Mouse (Mus musculus) heart, adult 18-20 months (tissue): ENCODE results near the gene Slc38a2. TPM values are rescaled to one million over a fixed set of nuclear protein-coding genes. Genes with fewer than 3 reads are reported as not detected.

Source experiments
- total RNA-seq, 2 experiments: library from RNA; stranded (reverse); gene quantifications; 2 replicates each; pipeline ENCODE4 v1.2.3; 2021

Slc38a2 gene
- total RNA-seq, 2 experiments from 2014 or later, result 194 to 206 TPM

Other genes starting within 250 kb of the Slc38a2 start
- gene Scaf11, start 238.9 kb downstream of the Slc38a2 start, total RNA-seq, result 10 to 100 TPM; 43.9 to 49.4 TPM
- gene Slc38a1, start 56.8 kb downstream of the Slc38a2 start, total RNA-seq, result 10 to 100 TPM in 1 of 2 experiments, 1 to 10 TPM in 1; 5.9 to 13.3 TPM